Mouse (Mus musculus) 3T3-L1 (cell line): ENCODE results near the gene Grid2.
A peak's percentile ranks its signal among the peaks of the same experiment; 100 is the strongest.

Source experiments
- DNase-seq: peaks from one replicate; pipeline ENCODE4 v3.0.0-alpha.2; 2015; ENCODE audit warnings: low read depth, low spot score

Grid2 gene

DNA sequence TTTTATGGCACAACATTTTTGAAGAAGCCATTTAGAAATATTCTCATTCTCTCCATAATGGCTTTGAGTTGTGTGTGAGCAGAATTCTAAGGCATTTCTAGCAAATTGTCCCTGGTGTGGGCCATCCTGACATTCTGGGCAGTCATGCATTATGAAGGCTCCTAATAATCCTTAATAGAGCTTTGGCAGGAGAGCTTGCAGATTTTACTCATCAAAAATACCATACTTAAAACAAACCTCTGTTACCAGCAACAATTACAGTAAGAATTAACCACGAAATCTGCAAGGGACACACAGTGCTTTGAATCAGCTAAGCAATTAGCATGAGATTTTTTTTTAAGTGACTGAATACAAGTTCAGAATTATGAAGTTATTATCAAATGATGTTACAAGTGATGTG, 1053.0 kb downstream of the Grid2 start:
- no peak for DNase-seq

DNA sequence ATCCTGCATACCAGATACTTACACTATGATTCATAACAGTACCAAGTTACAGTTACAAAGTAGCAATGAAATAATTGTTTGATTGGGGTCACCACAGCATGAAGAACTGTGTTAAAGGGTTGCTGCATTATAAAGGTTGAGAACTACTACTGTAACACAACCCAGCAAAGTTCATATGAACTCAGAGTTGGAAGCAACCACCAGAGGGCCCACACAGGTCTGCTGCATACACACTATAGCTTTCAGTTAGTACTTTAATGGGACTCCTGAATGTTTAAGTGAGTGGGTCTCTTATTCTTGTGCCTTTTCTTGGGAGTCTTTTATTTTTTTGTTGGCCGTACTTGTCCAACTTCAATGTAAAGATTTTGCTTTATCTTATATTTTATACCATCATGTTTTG, 1057.5 kb downstream of the Grid2 start:
- peak; percentile 5 for DNase-seq

DNA sequence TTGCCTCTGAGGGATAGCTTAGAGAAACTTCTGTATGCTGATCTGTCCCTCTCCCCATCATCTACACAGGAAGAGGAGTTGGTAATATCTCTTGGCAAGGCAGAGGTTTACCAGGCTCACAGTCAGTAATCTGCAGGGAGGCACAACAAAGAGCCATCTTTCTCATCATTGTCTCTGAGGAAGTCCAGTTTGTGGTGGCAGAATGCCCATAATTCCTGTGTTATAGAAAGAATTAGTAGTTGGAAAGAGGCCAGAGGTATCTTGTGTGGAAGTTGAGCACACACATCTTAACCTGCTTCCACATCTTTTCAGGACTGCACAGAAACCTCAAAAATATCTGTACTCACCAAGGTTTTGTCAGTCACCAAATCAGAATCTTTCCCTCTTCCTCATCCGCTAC, 1071.3 kb downstream of the Grid2 start:
- no peak for DNase-seq

DNA sequence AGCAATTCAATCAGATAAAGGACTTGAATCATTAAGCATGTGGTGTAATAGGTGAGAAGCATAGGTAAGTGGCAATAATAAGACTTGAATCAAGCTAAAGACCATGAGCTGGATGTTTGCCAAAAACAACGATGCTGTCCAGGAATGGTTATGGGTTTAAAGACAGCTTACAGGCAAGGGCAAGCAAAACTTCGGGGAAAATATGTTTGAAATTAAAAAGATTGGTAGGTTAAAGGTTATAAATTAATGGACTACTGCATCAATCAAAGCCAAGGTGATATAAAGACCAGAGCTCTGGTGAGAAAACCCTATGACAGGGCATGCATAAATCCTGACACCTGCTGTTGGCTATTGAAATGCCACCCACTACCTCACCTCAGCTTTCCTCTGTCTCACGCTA, 1072.2 kb downstream of the Grid2 start:
- DNase-seq: no peak

DNA sequence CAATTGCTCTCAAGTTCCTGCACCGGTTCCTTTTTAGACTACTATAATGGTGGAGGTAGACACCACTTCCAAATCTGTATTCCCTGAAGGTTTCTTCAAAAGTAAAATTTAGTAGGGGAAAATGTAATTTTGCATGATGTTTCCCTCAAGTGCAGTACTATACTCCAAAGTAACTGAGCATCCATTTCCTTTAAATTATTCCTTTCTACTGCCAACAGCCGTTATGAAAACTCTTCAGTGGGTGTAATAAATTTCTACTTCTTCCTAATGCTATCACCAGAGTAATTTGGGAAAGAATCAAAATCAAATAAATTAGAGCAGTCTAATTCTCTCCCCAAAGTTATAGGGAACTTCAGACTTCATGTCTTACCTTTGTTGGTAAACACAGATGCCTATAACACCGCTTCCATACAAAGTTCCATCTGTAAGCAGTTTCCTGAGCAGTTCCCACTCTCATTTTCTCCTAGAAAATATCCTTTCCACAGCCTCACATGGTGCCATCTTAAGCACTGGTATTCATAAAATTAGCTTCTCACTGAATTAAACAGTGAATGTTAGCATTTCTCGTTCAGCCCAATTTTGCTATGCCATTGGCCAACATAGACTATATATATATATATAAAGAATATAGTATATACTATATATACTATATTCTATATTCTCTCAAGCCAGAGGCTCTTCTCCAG, 1142.9 kb downstream of the Grid2 start:
- DNase-seq: no peak

DNA sequence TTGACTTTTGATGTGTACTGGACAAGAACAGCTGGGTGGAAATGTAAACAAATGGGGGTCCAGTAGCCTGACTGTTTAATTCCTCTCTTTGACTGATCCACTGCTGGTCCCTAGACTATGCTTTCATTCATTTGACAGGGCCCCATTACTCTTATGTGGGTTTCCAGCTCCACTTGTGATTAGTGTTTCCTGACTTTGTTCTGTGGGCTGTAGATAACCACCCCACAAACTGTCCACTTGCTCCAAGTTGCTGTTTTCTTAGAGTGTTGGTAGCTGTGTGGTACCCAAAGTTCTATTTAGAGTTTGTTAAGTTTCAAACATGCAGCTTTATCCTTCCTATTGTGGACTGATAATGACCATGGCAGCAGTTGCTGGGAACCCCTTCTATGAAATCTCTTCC, 1172.0 kb downstream of the Grid2 start:
- no peak for DNase-seq

DNA sequence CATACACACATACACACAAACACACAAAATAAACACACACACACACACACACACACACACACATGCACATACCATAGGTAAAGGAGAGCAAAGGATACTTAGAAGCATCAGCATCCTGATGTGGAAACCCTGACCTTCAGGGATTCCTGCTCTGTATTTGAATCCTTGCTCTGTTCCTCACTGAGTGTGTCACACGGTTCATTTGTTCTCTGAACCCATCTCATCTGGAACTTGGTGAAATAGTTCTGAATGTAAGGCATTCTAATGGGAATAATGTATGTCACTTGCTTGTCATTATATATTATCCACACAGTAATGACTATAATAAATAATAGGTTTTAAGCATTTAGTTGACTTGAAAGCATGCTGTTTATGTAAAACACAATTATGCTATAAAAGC, 1173.2 kb downstream of the Grid2 start:
- DNase-seq: no peak

DNA sequence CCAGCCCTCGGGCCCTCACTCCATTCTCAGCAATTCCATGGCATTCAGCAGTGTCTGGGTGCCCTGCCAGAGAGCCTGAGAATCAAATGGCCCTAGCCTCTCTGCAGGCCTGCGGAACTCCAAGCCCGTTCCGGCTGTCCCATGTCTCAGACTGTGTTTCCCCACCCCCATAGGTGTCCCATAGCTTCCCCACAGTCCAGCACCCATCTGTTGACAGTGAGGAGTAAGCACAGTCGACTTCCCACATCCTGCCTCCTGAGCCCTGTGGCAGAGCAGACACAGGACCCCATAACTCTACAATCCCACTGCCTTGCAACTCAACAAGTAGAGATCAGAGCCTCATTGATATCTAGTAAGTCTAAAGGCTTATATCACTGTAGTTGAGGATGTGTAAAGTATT, 1192.5 kb downstream of the Grid2 start:
- no peak for DNase-seq

DNA sequence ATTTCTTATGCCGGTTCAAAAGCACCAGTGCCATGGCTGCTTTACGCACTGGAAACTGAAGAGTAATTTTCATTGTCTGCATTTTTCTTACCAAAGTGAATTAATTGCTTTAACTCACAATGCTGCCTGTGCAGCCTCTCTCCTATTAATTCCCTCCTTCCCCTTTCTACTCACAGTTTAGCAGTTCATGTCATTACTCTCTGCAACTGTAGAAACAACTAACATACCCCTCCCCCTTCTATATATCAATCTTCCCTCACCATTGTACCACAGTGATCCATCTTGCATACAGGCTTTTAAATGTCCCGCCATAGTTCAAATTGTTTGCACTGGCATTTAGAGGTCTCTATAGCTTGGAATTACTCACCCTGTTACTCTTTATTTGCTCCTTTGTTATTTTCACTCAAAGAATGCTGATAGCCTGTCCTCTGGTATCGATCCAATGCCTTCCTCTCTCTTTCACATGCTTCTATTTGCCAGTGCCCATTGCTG, 1193.2 kb downstream of the Grid2 start:
- no peak for DNase-seq

DNA sequence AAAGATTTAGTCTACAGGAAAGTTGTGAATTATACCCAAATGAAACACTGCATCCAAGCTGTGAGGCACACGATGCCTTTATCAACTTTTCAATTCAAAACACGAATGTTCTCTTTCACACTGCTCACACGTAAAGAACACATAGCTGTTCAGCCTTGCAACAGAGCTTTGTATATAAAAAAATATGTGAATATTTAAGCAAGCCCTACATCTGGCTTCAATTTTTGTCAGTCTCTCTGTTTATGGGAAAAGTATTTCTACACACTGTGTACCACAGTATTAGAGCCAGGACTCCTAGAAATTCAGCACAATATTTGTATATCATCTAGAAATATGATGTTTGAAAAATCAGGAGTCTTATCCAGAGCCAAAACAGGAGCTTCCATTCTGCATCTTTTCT, 1195.1 kb downstream of the Grid2 start:
- no peak for DNase-seq

DNA sequence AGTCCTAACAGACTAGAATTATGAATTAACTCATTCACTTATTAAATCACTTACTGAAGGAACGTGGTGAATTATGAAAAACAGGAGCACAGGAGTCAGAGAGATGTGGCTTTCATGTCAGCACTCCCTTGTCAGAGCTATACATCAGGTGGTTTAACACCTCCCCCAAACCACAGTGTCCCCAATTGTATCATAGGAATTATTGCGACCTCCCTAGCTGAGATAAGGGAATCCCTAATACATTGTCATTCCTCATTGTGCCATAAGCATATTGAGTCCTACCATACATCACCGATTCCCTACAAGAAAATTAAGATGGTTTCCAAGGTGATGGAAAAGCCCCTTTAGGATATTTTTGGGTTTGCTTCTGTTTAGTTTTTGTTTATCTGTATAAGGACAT, 1224.2 kb downstream of the Grid2 start:
- DNase-seq: no peak

DNA sequence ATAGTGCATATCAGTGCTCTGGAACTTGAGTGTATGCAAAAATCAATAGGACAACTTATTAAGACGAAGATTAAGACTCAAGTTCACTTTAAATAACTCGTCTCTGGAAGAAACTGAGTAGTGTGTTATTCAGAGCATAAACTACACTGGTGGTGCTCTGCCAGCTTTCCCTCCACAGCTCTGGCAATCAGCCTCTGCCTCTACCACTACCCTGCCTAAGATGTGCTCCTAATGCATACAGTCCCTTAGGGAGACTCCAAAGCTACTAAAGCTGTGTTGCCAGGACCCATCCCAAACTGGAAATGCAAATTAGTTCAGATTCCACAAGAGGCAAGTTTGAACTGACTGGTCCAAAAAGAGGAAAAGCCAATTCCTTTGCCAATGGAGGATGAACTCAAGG, 1224.9 kb downstream of the Grid2 start:
- DNase-seq: no peak

DNA sequence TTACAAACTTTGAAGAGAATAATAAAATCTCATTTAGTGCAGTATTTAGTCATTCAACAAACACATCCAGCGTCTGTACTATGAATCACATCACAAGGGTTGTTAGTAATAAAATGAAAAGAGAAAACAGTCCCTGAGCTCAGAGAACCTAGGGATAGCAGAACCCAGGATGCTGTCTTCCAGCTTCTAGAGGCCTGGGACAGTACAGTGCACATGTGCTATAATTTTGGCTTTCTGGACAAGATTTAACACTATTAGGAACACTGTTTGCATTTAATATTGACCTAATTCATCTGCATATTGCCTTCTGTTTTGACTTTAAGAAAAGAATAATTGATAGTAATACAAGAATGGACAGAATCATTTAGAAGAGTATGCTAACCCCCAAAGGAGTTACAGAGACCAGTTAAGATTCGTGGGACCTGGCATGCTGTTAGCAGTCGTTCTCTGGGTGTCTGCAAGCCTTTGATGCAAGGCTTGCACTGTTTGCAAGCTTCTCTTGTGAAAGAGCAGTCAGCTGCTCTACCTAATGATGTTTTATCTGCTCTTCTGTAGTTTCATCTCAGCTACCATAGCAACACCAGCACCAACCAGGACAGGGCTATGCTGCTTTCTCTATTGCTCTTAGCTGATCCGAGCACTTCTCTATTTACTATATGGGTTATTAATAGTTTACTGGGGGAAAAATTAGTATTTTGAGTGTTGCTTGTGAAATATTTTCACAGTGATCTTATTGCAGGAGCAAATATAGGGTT, 1234.8 kb downstream of the Grid2 start:
- no peak for DNase-seq

DNA sequence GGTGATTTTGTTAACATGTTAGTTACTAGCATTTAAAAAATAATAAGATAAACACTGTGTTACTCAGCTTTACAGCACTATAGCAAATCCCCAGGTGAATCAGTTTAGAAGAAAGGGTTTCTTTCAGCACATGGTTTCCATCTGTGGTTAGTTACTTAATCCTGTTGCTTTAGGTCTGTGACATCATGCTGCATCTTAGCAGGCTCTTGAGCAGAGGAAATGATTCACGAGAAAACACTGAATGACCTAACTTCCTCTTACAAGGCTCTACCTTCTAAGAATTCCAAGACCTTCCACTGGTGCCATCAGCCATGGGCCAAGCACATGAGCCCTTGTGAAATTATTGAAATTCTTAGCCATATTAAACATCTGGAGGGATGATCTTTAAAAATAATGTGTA, 1248.7 kb downstream of the Grid2 start:
- peak; percentile 69 for DNase-seq

DNA sequence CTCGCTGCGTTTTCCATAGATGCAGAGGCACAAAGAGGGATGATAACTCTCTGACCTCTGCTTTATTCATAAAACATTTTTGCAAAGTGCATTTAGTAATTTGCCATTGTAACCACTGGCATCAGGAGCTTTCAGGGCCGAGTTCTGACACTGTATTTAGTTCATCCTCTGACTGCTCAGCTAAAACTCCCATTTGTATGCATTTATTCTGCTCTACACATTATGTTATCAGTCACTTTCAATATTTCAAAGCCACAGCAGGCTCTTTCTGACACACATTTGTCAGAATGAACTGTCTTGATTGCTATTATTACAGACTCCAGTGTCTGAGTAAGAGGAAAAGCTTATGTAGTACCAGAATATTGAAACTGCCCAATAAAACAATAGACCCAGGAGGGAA, 1286.5 kb downstream of the Grid2 start:
- no peak for DNase-seq

DNA sequence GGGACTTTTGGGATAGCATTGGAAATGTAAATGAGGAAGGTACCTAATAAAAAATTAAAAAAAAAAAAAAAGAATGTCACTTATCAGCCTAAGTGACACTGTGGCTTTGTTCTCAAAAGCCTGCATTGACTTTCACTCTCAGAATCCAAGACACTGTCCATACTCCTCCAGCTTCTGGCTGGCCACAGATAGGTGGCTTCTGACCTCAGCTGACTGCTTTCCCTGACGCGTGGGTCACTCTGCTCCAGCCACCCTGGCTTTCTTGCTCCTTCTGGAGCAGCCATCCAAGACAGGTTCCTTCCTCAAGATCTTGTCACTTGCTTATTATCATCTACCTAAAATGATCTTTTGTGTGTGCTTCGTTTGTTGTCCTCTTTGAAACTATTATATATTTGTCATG, 1298.0 kb downstream of the Grid2 start:
- no peak for DNase-seq

DNA sequence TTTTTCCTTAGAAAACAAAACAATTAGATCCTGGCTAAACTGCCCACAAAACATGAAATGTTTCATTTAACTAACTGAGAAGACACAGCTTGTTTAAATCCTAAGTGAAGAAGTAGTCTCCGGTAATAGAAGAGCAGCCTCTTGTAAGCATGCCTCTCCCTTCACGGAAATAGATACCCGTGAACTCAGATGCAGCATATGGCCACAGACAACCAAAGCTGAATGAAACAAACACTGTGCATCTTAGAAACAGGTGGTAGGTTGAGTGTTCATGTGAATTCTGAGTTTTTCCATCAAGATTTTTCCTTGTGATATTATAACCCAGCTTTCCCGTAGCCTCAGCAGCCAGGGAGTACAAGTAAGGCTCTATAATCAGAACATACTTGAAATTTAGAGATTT, 1299.5 kb downstream of the Grid2 start:
- DNase-seq: no peak

DNA sequence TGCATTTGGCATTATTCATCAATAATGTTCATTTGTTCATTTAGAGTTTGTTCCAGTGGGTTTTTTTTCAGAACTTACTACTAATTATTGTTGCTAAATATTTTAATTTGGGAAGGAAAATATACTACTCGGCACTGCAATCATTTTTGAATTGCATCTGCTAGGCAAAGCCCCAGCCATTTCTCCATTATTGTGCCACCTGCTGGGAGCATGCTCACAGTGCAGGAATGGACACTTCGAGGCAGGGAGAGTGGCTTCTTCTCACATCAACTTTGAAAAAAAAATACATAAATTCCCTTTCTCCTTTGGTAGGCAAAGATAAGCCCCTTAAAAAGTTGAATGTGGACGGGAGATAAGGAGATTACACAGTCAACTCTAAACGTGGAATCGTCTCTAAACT, 1312.9 kb downstream of the Grid2 start:
- peak; percentile 46 for DNase-seq

DNA sequence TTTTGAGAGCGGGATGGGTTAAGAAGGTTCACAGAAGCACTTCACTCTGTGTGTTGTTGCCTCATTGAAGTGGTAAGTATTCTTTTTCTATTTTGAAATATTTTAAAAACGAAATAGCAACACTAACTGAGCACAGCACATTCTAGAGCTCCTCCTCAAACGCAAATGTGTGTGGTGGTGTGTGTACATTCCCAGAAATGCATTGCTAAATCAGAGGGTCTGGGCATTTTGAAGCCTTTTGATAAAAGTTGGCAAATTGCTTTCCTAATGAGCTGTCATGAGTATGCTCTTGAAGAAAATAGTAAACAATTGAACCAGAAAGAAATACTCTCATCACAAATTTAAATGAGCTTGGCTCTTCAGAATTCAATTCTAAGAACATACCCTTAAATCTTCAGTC, 1325.7 kb downstream of the Grid2 start:
- no peak for DNase-seq

DNA sequence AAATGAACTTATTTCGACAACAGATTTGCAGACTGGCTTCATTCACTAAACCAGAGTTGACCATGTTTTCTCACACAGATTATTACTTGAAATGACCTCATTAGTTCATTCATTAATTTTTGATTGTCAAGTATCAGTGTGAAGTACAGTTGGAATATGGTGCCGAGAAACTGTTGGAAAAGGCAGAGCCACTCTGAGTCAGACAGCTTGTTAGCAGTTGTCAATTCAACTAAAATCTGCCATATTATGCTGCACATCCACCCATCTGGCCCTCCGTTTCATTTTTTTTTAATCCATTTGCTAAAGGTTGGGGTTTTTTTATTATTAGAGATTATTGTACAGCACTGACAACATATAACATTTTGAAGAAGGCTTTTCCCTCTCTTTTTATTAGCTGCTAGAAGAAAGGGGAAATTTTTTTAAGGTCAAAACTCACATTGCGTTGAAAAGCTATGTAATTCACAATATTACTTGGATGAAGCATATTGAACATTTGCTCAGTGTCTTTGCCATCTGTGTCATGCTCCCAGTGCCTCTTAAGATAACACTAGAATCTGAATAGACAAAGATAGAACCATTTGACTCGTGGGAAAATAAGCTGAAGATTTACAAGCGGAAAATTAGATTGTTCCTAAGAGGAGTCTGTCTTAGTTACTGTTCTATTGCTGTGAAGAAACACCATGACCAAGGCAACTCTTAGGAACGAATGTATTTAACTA, 1333.0 kb downstream of the Grid2 start:
- DNase-seq: no peak

DNA sequence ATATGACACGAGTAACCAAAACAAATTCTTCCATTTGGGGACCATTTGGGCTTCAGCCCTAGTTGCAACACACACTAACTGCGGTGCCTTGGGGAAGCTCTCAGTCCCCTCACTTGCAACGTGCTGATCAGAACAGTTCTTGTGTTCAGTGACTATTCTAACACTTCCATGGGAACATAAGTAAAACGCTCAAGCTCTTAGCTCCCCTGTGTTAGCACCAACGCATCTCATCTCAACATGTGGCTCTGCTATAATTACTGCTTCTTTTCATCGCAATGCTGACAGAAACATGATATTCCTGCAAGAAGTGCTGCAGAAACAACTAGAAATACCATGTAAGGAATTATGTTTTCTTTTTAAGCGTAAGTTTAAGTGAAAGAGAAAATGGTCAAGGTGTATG, 1340.6 kb downstream of the Grid2 start:
- DNase-seq: no peak

DNA sequence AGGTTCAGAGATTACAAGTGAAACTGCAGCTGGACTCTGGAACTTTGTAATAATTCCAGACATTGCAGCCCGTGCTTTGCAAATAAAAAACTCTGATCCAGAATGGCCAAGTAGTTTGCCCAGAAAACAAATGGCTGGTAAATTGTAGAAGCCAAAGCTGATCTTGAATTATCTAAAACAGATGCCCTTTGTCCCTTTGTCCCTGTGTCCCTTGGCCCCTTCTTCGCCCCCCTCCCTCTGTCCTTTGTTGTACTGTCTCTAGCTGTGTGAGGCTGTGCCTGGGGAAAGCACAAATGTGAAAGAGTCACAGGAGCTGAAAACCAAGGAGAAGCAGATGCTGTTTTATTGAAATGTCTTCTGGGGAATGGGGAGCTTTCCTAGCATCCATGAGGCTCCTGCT, 1341.2 kb downstream of the Grid2 start:
- no peak for DNase-seq

DNA sequence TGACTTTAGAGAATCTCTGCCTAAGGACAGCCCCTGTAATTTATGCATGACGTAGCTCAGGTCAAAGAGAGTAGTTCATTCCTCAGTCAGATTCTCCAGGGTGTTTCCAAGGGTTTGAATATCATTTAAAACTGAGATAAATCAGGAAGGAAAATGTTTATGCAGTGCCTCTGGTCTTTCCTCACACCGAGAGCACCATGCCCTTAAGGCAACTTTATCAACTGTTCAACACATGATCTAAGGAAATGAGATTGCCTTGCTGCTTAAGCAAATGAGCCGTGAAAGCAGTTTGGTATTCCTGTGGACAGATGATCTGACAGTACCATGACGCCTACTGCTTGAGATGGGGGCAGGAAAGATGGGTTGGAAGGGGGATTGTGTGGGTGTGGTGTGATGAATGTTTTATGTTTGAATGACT, 1342.5 kb downstream of the Grid2 start:
- no peak for DNase-seq
